Mouse (Mus musculus): ENCODE results near the gene Il1a. TPM values are rescaled to one million over a fixed set of nuclear protein-coding genes. Genes with fewer than 3 reads are reported as not detected.

Il1a gene
- polyA plus RNA-seq, 2 experiments, result 2.5 to 3.4 TPM

DNA sequence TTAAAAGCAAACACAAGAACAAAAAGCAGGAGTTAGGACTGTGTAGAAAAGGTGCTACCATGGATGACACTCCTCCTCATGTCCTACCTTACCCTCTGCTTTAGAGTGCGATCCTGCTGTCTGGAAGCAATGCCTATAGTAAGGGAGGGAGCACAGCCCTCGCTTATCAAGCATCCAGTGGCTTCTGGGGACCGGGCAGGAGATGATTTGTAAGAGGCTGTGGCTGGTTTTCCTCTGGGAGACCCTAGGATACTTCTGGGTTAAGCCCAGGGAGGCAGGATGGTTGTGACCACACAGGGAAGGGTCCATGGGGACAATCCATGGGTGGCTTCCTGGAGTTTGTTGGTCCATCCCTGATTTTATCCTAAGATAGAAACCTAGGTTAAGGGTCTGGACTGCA, 49.1 kb downstream of the Il1a start:
- no peaks in the 10 kb centered on the region for H3K9me3 ChIP-seq (ENCODE audit: control insufficient read depth, low read length)
- no peak for TF ChIP-seq CTCF (IDR thresholded peaks at IDR 0.05; ENCODE audit: low read depth)
- no peak for TF ChIP-seq EP300 (IDR thresholded peaks at IDR 0.05; ENCODE audit: low read depth)
- ATAC-seq (ENCODE audit: insufficient read depth) (no peak), DNase-seq (ENCODE audit: low read depth in 3 of 3, low spot score in 3 of 3) (no peak)
- no peak overlapping the region for H3K4me2 ChIP-seq (ENCODE audit: low read depth)
- H3K27ac ChIP-seq, result no peak overlapping the region
- no peaks in the 10 kb centered on the region for H3K27me3 ChIP-seq (ENCODE audit: control insufficient read depth, insufficient read depth, low read length)
- no peaks in the 10 kb centered on the region for H3K36me3 ChIP-seq (replicated peaks; ENCODE audit: control insufficient read depth, insufficient read depth, low read depth)
- no peak overlapping the region for H3K9ac ChIP-seq (replicated peaks)
- peaks cover 7 to 26% of the 10 kb centered on the region in 2 experiments for H3K4me1 ChIP-seq (replicated peaks; ENCODE audit: control insufficient read depth in 2 of 2, insufficient read depth in 2 of 2, low read length in 1 of 2)
- H3K4me3 ChIP-seq (ENCODE audit: insufficient read depth in 1 of 2, low read depth in 2 of 2, low read length in 2 of 2), result no peak overlapping the region
- 62% methylated on average over 3 of the region's 3 CpGs for WGBS (ENCODE audit: insufficient replicate concordance)

DNA sequence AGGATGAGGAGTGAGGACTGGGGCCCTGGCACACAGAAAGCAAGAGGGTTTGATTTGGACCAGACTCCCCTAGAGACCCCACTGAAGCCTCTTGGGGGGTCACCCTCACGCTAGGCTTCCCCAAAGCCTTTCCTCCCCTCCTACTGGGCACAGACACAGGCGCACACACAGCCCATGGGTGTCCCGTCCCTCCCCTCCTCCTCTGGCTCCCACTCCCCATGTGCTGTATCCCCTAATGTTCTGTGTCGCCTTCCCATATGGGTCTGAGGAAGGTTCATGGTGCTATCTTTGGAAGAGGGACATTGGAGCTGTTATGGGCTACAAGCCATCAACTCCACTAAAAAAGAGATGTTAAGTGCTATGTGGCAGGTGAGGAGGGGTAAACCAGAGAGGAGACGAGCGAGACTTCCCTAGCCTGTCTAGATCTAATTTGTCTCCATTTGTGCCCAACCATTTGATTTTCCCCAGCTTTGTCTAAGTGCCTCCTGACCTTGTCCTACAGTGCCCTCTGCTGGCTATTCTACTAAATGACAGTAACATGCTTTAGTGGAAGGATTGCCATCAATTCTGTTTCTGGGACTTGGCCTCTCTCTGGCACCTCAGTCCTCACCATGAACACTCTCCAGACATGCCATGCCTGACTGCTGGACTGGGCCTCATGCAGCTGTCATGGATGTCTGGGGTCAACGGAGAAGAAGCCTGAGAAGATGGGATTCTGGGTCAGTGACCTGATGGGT, 51.1 kb downstream of the Il1a start:
- peak; percentile 95 for TF ChIP-seq CTCF (IDR thresholded peaks at IDR 0.05; ENCODE audit: low read depth)
- peak; percentile 42; the same call in 1 of the 2 replicates for TF ChIP-seq EP300 (IDR thresholded peaks at IDR 0.05; ENCODE audit: low read depth)
- H3K9ac ChIP-seq (replicated peaks), result no peak overlapping the region
- peak; percentile 35 for ATAC-seq (ENCODE audit: insufficient read depth)
- H3K27me3 ChIP-seq (ENCODE audit: control insufficient read depth, insufficient read depth, low read length), result no peaks in the 10 kb centered on the region
- peak; percentile 71 to 75 (median 73) for DNase-seq (ENCODE audit: low read depth in 3 of 3, low spot score in 3 of 3)
- H3K4me2 ChIP-seq (ENCODE audit: low read depth), result no peak overlapping the region
- no peak overlapping the region for H3K27ac ChIP-seq
- peaks cover 7 to 28% of the 10 kb centered on the region in 2 experiments for H3K4me1 ChIP-seq (replicated peaks; ENCODE audit: control insufficient read depth in 2 of 2, insufficient read depth in 2 of 2, low read length in 1 of 2)
- 37% methylated on average over 7 of the region's 7 CpGs for WGBS (ENCODE audit: insufficient replicate concordance)
- no peak overlapping the region for H3K4me3 ChIP-seq (ENCODE audit: insufficient read depth in 1 of 2, low read depth in 2 of 2, low read length in 2 of 2)
- H3K36me3 ChIP-seq (replicated peaks; ENCODE audit: control insufficient read depth, insufficient read depth, low read depth), result no peaks in the 10 kb centered on the region
- H3K9me3 ChIP-seq (ENCODE audit: control insufficient read depth, low read length), result no peaks in the 10 kb centered on the region

DNA sequence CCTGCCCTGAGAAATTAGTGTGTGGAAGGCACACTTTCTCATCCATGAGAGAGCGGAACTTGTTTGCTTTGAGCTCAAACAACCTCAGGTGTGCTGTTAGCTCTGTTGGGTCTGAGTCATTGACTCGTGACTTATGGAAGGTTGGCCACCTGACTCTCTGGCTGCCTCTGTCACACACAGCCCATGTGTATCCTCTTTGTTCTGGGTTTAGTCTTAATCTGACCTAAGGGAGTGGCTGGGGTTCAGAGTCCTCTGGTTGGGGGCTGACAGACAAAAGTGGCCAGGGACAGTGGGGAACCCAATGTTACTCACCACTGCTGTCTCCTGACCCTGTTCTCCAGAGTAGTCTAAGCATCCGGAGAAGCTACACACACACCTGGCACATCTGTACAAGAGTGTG, 51.7 kb downstream of the Il1a start:
- no peak overlapping the region for H3K9ac ChIP-seq (replicated peaks)
- no peak overlapping the region for H3K4me2 ChIP-seq (ENCODE audit: low read depth)
- no peaks in the 10 kb centered on the region for H3K36me3 ChIP-seq (replicated peaks; ENCODE audit: control insufficient read depth, insufficient read depth, low read depth)
- no peak overlapping the region for H3K4me3 ChIP-seq (ENCODE audit: insufficient read depth in 1 of 2, low read depth in 2 of 2, low read length in 2 of 2)
- no peaks in the 10 kb centered on the region for H3K27me3 ChIP-seq (ENCODE audit: control insufficient read depth, insufficient read depth, low read length)
- DNase-seq (ENCODE audit: low read depth in 3 of 3, low spot score in 3 of 3), result no peak
- H3K4me1 ChIP-seq (replicated peaks; ENCODE audit: control insufficient read depth in 2 of 2, insufficient read depth in 2 of 2, low read length in 1 of 2), result peaks cover 7 to 23% of the 10 kb centered on the region in 2 experiments; a peak in 3 of 4 replicates
- H3K27ac ChIP-seq, result no peak overlapping the region
- H3K9me3 ChIP-seq (ENCODE audit: control insufficient read depth, low read length), result no peaks in the 10 kb centered on the region
- TF ChIP-seq CTCF (IDR thresholded peaks at IDR 0.05; ENCODE audit: low read depth) (no peak), EP300 (IDR thresholded peaks at IDR 0.05; ENCODE audit: low read depth) (no peak)
- WGBS (ENCODE audit: insufficient replicate concordance), result 73% methylated on average over 3 of the region's 3 CpGs
- ATAC-seq (ENCODE audit: insufficient read depth), result no peak

DNA sequence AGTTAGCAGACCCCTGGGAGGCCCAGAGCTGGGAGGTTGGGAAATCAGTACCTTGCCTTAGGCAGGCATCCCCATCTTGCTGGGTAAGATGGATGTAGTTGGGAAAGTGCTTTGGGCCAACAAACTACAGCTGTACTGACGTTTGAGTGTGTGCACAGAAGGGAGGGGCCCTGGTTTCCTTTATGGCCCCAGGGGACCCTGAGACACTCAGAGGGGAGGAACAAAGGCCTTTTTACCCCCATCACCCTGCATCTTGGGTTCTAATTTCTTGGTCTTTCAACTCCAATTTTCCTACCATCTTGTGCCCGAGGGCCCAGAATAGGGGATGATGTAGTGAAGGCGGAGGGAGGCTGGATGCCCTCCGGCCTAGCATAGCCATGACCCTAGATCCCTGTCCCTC, 53.8 kb downstream of the Il1a start:
- no peak for ATAC-seq (ENCODE audit: insufficient read depth)
- Histone ChIP-seq H3K27ac (no peak overlapping the region), H3K4me3 (ENCODE audit: insufficient read depth in 1 of 2, low read depth in 2 of 2, low read length in 2 of 2) (no peak overlapping the region), H3K9me3 (ENCODE audit: control insufficient read depth, low read length) (no peaks in the 10 kb centered on the region), H3K36me3 (replicated peaks; ENCODE audit: control insufficient read depth, insufficient read depth, low read depth) (no peaks in the 10 kb centered on the region), H3K4me1 (replicated peaks; ENCODE audit: control insufficient read depth in 2 of 2, insufficient read depth in 2 of 2, low read length in 1 of 2) (peaks cover 3 to 9% of the 10 kb centered on the region in 2 experiments; a peak in 3 of 4 replicates), H3K27me3 (ENCODE audit: control insufficient read depth, insufficient read depth, low read length) (no peaks in the 10 kb centered on the region), H3K4me2 (ENCODE audit: low read depth) (no peak overlapping the region), H3K9ac (replicated peaks) (no peak overlapping the region)
- TF ChIP-seq EP300 (IDR thresholded peaks at IDR 0.05; ENCODE audit: low read depth) (no peak), CTCF (IDR thresholded peaks at IDR 0.05; ENCODE audit: low read depth) (no peak)
- 78% methylated on average over 4 of the region's 4 CpGs for WGBS (ENCODE audit: insufficient replicate concordance)
- DNase-seq (ENCODE audit: low read depth in 3 of 3, low spot score in 3 of 3), result no peak

DNA sequence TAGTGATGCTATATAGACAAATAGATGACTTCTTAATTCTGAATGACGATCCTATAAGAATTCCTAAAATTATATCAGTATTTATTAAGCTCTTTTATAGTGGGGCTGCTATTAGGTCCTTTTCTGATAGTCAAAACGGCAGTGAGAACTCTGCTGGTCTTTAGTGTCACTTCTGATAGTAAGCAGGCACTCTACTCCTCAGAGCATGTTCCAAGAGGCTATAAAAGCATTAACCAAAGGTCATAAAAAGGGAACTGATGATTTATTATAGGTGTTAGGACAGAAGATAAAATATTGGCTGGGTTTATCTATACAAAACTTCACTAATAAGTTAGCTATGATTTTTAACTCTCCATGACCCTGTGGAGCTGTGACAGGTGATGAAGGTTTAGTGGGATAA, 55.7 kb downstream of the Il1a start:
- H3K4me1 ChIP-seq (replicated peaks; ENCODE audit: control insufficient read depth in 2 of 2, insufficient read depth in 2 of 2, low read length in 1 of 2), result peaks cover 3 to 9% of the 10 kb centered on the region in 2 experiments; a peak in 3 of 4 replicates
- H3K27ac ChIP-seq, result no peak overlapping the region
- no peaks in the 10 kb centered on the region for H3K9me3 ChIP-seq (ENCODE audit: control insufficient read depth, low read length)
- DNase-seq (ENCODE audit: low read depth in 3 of 3, low spot score in 3 of 3) (no peak), ATAC-seq (ENCODE audit: insufficient read depth) (no peak)
- no peaks in the 10 kb centered on the region for H3K27me3 ChIP-seq (ENCODE audit: control insufficient read depth, insufficient read depth, low read length)
- 60% methylated on average over 2 of the region's 2 CpGs for WGBS (ENCODE audit: insufficient replicate concordance)
- H3K9ac ChIP-seq (replicated peaks), result no peak overlapping the region
- no peak overlapping the region for H3K4me3 ChIP-seq (ENCODE audit: insufficient read depth in 1 of 2, low read depth in 2 of 2, low read length in 2 of 2)
- no peaks in the 10 kb centered on the region for H3K36me3 ChIP-seq (replicated peaks; ENCODE audit: control insufficient read depth, insufficient read depth, low read depth)
- TF ChIP-seq EP300 (IDR thresholded peaks at IDR 0.05; ENCODE audit: low read depth) (no peak), CTCF (IDR thresholded peaks at IDR 0.05; ENCODE audit: low read depth) (no peak)
- no peak overlapping the region for H3K4me2 ChIP-seq (ENCODE audit: low read depth)
